Mouse (Mus musculus) heart, embryonic 16.5 days (tissue): ENCODE data around the gene Utrn. TPM values are rescaled to one million over a fixed set of nuclear protein-coding genes. Genes with fewer than 3 reads are reported as not detected.

ENCODE experiments used
- ATAC-seq: fragments of 200-750 bp; cut with Nextera tagmentation; replicated peaks from 2 replicates; pipeline ENCODE4 v1.8.0; 2017; ENCODE audit warnings: moderate number of reproducible peaks; ENCODE audit not compliant: insufficient read depth, low FRiP score; ENCODE audit errors: extremely low read depth
- H3K27ac ChIP-seq: fragments of 300-500 bp; sonication (generic); 2 replicates; pipeline ENCODE4 v1.5.1; 2014; ENCODE audit warnings: mild to moderate bottlenecking, low read length, control low read depth, moderate library complexity
- H3K27me3 ChIP-seq: fragments of 300-500 bp; sonication (generic); 2 replicates; pipeline ENCODE4 v1.6.1; 2014; ENCODE audit warnings: low read length, mixed read lengths; ENCODE audit not compliant: control insufficient read depth, insufficient read depth
- H3K36me3 ChIP-seq: fragments of 300-500 bp; sonication (generic); 2 replicates; pipeline ENCODE4 v1.6.1; 2014; ENCODE audit not compliant: control insufficient read depth, insufficient read depth
- H3K4me1 ChIP-seq: fragments of 300-500 bp; sonication (generic); 2 replicates; pipeline ENCODE4 v1.6.1; 2014; ENCODE audit warnings: low read length, mixed read lengths; ENCODE audit not compliant: control insufficient read depth, insufficient read depth
- H3K4me2 ChIP-seq: fragments of 300-500 bp; sonication (generic); 2 replicates; pipeline ENCODE4 v1.6.1; 2014; ENCODE audit warnings: low read depth, mild to moderate bottlenecking, control low read depth, low read length
- H3K4me3 ChIP-seq: fragments of 300-500 bp; sonication (generic); 2 replicates; pipeline ENCODE4 v1.5.1; 2014; ENCODE audit warnings: mild to moderate bottlenecking, control low read depth, low read length
- H3K9ac ChIP-seq: fragments of 300-500 bp; sonication (generic); 2 replicates; pipeline ENCODE4 v1.6.1; 2014; ENCODE audit warnings: low read length, control low read depth
- H3K9me3 ChIP-seq: fragments of 300-500 bp; sonication (generic); replicated peaks from 2 replicates; pipeline ENCODE4 v1.6.1; 2016; ENCODE audit warnings: low read length; ENCODE audit not compliant: control insufficient read depth
- WGBS: fragments of 180-500 bp; shearing (Covaris S2); extraction: QIAGEN DNeasy Blood & Tissue Kit; methylation state at CpG from one replicate; pipeline ENCODE4 v1.1.7; 2014; 5-methylcytosine and 5-hydroxymethylcytosine counted together
- polyA plus RNA-seq: library from polyadenylated mRNA; unstranded; fragments of >200 nt; fragmentation: Nextera tagmentation; extraction: Ambion mirVana; gene quantifications from 2 replicates; pipeline ENCODE4 v1.2.1, GENCODE M21; 2015

Gene Utrn
- polyA plus RNA-seq, 1 experiment from 2014 or later, result 65.7 TPM

GRCm38 (mm10) chr10:12518162-12518561 lies 351.0 kb downstream of the Utrn start:
- Histone ChIP-seq H3K4me1 (peaks cover 5% of the 10 kb centered on the region), H3K4me3 (no peak overlapping the region), H3K9me3 (peaks cover 3% of the 10 kb centered on the region; the same call in 1 of the 2 replicates), H3K9ac (no peak overlapping the region), H3K27ac (no peak overlapping the region), H3K27me3 (no peaks in the 10 kb centered on the region), H3K36me3 (peaks cover 3% of the 10 kb centered on the region; the same call in 1 of the 2 replicates), H3K4me2 (no peak overlapping the region)
- no peak for ATAC-seq
- 68% methylated on average over 3 of the region's 3 CpGs for WGBS

DNA sequence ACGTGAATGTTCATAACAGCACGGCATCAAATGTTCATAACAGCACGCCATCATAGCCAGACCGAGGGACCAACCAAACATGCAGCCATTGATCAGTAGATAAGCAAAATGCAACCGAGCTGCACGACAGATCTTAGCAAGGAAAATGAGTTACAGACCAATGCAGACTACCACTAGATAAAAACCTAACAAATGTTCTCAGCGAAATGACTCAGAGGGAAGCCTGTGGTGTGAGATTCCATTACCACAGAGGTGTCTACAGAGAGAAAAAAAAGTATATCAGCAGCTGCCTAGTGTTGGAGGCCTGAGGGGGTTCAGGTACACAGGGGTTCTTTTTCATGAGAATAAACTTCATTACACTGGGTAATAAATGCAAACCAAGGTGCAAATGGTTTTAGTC lies 363.6 kb downstream of the Utrn start:
- Histone ChIP-seq H3K36me3 (peaks cover 4% of the 10 kb centered on the region; the same call in 1 of the 2 replicates), H3K27ac (no peak overlapping the region), H3K4me2 (no peak overlapping the region), H3K9ac (no peak overlapping the region), H3K27me3 (no peaks in the 10 kb centered on the region), H3K4me1 (peaks cover 4% of the 10 kb centered on the region; the same call in 1 of the 2 replicates), H3K4me3 (no peak overlapping the region), H3K9me3 (no peaks in the 10 kb centered on the region)
- 75% methylated on average over 7 of the region's 7 CpGs for WGBS
- no peak for ATAC-seq

GRCm38 (mm10) chr10:12500489-12500888 lies 368.7 kb downstream of the Utrn start:
- Histone ChIP-seq H3K36me3 (peaks cover 9% of the 10 kb centered on the region; the same call in 1 of the 2 replicates), H3K9ac (no peak overlapping the region), H3K4me3 (no peak overlapping the region), H3K27ac (no peak overlapping the region), H3K9me3 (no peaks in the 10 kb centered on the region), H3K27me3 (no peaks in the 10 kb centered on the region), H3K4me2 (no peak overlapping the region), H3K4me1 (peaks cover 6% of the 10 kb centered on the region; the same call in 1 of the 2 replicates)
- WGBS, result 86% methylated on average over 5 of the region's 5 CpGs
- no peak for ATAC-seq

DNA sequence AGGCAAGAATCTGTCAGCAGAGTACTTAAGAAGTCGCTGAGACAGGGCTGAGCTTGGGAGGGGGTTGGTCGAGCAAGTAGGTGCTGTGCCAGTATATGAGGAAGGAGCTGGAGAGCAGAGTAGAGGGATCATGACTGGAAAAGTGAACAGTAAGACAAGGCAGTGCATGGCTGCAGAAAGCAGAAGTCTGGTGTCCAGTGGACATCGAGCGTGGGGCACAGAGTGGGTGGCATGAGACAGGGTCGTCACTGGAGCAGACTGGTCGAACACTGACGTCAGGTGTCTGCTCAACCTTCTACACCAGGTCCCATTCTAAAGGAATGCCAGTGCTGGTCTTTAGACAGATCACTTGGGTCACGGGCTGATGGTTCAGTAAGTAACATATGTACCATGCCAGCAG lies 371.6 kb downstream of the Utrn start:
- Histone ChIP-seq H3K4me1 (peaks cover 6% of the 10 kb centered on the region; the same call in 1 of the 2 replicates), H3K9me3 (no peaks in the 10 kb centered on the region), H3K27ac (no peak overlapping the region), H3K36me3 (peaks cover 11% of the 10 kb centered on the region; the same call in 1 of the 2 replicates), H3K9ac (no peak overlapping the region), H3K27me3 (no peaks in the 10 kb centered on the region), H3K4me3 (no peak overlapping the region), H3K4me2 (no peak overlapping the region)
- no peak for ATAC-seq
- WGBS, result 69% methylated on average over 8 of the region's 8 CpGs

- WGBS, result 59% methylated on average over 4 of the region's 4 CpGs
- H3K36me3 ChIP-seq, result peaks cover 5% of the 10 kb centered on the region
- no peak overlapping the region for H3K4me2 ChIP-seq
- no peak overlapping the region for H3K27ac ChIP-seq
- H3K4me3 ChIP-seq, result no peak overlapping the region
- no peak overlapping the region for H3K9ac ChIP-seq
- H3K9me3 ChIP-seq, result no peaks in the 10 kb centered on the region
- H3K4me1 ChIP-seq, result no peaks in the 10 kb centered on the region
- ATAC-seq, result no peak
- no peaks in the 10 kb centered on the region for H3K27me3 ChIP-seq
These were observed 379.5 kb downstream of the Utrn start for GRCm38 (mm10) chr10:12489551-12490177.

DNA sequence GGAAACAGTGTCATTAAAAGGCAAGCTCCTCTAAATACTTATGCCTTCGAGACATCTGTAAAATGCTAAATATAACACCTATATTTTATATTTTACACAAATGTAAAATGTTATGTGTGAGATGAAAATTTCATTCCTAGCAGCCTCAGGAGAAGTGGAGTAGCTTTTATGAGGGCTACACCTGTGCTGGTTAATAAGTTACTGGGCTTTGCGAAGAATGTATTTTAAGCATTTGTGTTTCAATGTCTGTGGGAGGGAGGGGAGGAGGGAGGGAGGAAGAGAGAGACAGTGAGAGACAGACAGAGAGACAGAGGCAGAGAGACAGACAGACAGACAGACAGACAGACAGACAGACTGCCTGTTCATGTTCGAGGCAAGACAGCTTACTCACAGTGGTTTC lies 380.6 kb downstream of the Utrn start:
- Histone ChIP-seq H3K4me1 (no peaks in the 10 kb centered on the region), H3K27ac (no peak overlapping the region), H3K9me3 (no peaks in the 10 kb centered on the region), H3K27me3 (no peaks in the 10 kb centered on the region), H3K36me3 (peaks cover 5% of the 10 kb centered on the region), H3K4me3 (no peak overlapping the region), H3K9ac (no peak overlapping the region), H3K4me2 (no peak overlapping the region)
- ATAC-seq, result no peak
- 85% methylated on average over 3 of the region's 3 CpGs for WGBS

DNA sequence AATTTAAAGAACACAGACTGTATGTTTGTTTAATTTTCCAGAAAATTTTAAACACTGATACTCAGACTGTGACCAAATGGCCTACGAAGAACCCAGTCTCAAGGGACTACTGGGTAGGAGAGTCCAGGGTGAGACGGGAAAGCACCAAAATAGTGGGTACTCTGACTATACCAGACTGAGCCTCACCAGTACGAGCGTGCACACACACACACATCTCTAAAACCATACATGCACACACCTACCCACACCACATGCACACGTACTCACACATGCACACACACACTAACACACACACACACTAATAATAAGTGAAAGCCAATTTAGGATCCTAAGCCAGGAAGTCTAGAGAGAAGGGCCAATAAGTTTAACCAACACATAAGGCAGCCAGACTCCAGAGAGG lies 381.0 kb downstream of the Utrn start:
- 87% methylated on average over 5 of the region's 5 CpGs for WGBS
- no peak overlapping the region for H3K4me3 ChIP-seq

GRCm38 (mm10) chr10:12483494-12483893 lies 385.7 kb downstream of the Utrn start:
- Histone ChIP-seq H3K9me3 (no peaks in the 10 kb centered on the region), H3K27ac (no peak overlapping the region), H3K27me3 (no peaks in the 10 kb centered on the region), H3K4me3 (no peak overlapping the region), H3K36me3 (peaks cover 13% of the 10 kb centered on the region), H3K4me1 (no peaks in the 10 kb centered on the region), H3K9ac (no peak overlapping the region), H3K4me2 (no peak overlapping the region)
- 77% methylated on average over 1 of the region's 1 CpGs for WGBS
- no peak for ATAC-seq

More for the DNA sequence above, 381.0 kb downstream of the Utrn start:
- no peak for ATAC-seq
- no peaks in the 10 kb centered on the region for H3K27me3 ChIP-seq
- no peak overlapping the region for H3K9ac ChIP-seq
- peaks cover 5% of the 10 kb centered on the region for H3K36me3 ChIP-seq
- H3K9me3 ChIP-seq, result no peaks in the 10 kb centered on the region
- H3K27ac ChIP-seq, result no peak overlapping the region
- H3K4me2 ChIP-seq, result no peak overlapping the region
- H3K4me1 ChIP-seq, result no peaks in the 10 kb centered on the region

DNA sequence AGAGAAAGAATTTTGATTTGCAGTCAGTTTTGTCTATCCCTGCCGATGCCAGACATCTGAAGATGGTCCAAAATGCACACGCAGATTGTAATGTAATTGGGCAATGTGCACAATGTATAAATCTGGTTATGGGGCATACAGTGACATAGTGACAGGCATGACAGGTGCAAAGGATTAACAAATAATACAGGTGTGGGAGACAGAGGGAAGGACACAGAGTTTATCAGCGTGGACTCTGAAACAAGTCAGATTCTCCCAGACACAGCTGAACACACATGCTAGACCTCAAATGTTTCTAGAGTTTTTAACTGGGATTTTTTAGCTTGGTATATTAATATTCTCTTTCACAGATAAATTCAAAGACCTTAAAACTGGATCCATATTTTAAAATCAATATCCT lies 386.2 kb downstream of the Utrn start:
- Histone ChIP-seq H3K27me3 (no peaks in the 10 kb centered on the region), H3K4me3 (no peak overlapping the region), H3K27ac (no peak overlapping the region), H3K4me2 (no peak overlapping the region), H3K36me3 (peaks cover 13% of the 10 kb centered on the region), H3K9me3 (no peaks in the 10 kb centered on the region), H3K9ac (no peak overlapping the region), H3K4me1 (no peaks in the 10 kb centered on the region)
- no peak for ATAC-seq
- WGBS, result 93% methylated on average over 3 of the region's 3 CpGs
